Mouse (Mus musculus): ENCODE results near the gene Camkmt. TPM values are rescaled to one million over a fixed set of nuclear protein-coding genes. Genes with fewer than 3 reads are reported as not detected.
A peak's percentile ranks its signal among the peaks of the same experiment; 100 is the strongest.

Camkmt gene
- total RNA-seq, 1 experiment = 7.1 TPM

- peaks cover 2 to 4% of the 10 kb centered on the region in 2 experiments; a peak in 3 of 4 replicates for H3K4me1 ChIP-seq (ENCODE audit: control insufficient read depth in 2 of 2, insufficient read depth in 2 of 2, low read length in 2 of 2, poor library complexity in 1 of 2)
- peaks cover 5% of the 10 kb centered on the region for H3K9me3 ChIP-seq (ENCODE audit: control insufficient read depth, insufficient read depth, low read depth, low read length)
- H3K4me3 ChIP-seq (ENCODE audit: insufficient read depth in 1 of 2, low read depth in 1 of 2, low read length in 2 of 2, poor library complexity in 1 of 2, severe bottlenecking in 1 of 2) = no peak overlapping the region
- TF ChIP-seq ZC3H11A (IDR thresholded peaks at IDR 0.05; ENCODE audit: borderline replicate concordance, low read depth, low read length) (no peak), MAFK (IDR thresholded peaks at IDR 0.05; ENCODE audit: insufficient read depth, low read depth, low read length) (peak; percentile 94)
- in situ Hi-C loops (cut with MboI; ENCODE audit: low sequenced_read_pairs in 2 of 2, unreplicated experiment in 2 of 2) = no loop called here
- H3K9ac ChIP-seq (ENCODE audit: insufficient read depth, low read depth, low read length, poor library complexity, severe bottlenecking) = no peak overlapping the region
- DNase-seq (ENCODE audit: low read depth, low spot score) = no peak
- H3K36me3 ChIP-seq (ENCODE audit: control insufficient read depth, insufficient read depth, low read length, poor library complexity, severe bottlenecking) = peaks cover 2% of the 10 kb centered on the region
- H3K27ac ChIP-seq (ENCODE audit: insufficient read depth, low read depth, low read length, poor library complexity, severe bottlenecking) = peak overlapping the region; percentile 56
Observed at GRCm38 (mm10) chr17:85098677-85099323, 8.4 kb downstream of the Camkmt start.

GRCm38 (mm10) chr17:85100232-85100631, 9.9 kb downstream of the Camkmt start:
- in situ Hi-C loops (cut with MboI; ENCODE audit: low sequenced_read_pairs in 2 of 2, unreplicated experiment in 2 of 2) = no loop called here
- H3K4me3 ChIP-seq (ENCODE audit: insufficient read depth in 1 of 2, low read depth in 1 of 2, low read length in 2 of 2, poor library complexity in 1 of 2, severe bottlenecking in 1 of 2) = no peak overlapping the region
- peak overlapping the region; percentile 60; the same call in 1 of the 2 replicates for H3K27ac ChIP-seq (ENCODE audit: insufficient read depth, low read depth, low read length, poor library complexity, severe bottlenecking)
- no peak for DNase-seq (ENCODE audit: low read depth, low spot score)
- H3K4me1 ChIP-seq (ENCODE audit: control insufficient read depth in 2 of 2, insufficient read depth in 2 of 2, low read length in 2 of 2, poor library complexity in 1 of 2) = peaks cover 2 to 4% of the 10 kb centered on the region in 2 experiments; a peak in 3 of 4 replicates
- no peak overlapping the region for H3K9ac ChIP-seq (ENCODE audit: insufficient read depth, low read depth, low read length, poor library complexity, severe bottlenecking)
- TF ChIP-seq CHD2 (IDR thresholded peaks at IDR 0.05; ENCODE audit: low read depth, low read length) = no peak
- no peak for TF ChIP-seq MAFK (IDR thresholded peaks at IDR 0.05; ENCODE audit: insufficient read depth, low read depth, low read length)
- no peak for TF ChIP-seq HCFC1 (IDR thresholded peaks at IDR 0.05; ENCODE audit: borderline replicate concordance, insufficient read depth, low read length)
- no peak for TF ChIP-seq ZC3H11A (IDR thresholded peaks at IDR 0.05; ENCODE audit: borderline replicate concordance, low read depth, low read length)
- TF ChIP-seq ZNF384 (IDR thresholded peaks at IDR 0.05; ENCODE audit: low read depth, low read length) = no peak
- H3K9me3 ChIP-seq (ENCODE audit: control insufficient read depth, insufficient read depth, low read depth, low read length) = peaks cover 5% of the 10 kb centered on the region
- H3K36me3 ChIP-seq (ENCODE audit: control insufficient read depth, insufficient read depth, low read length, poor library complexity, severe bottlenecking) = peaks cover 2% of the 10 kb centered on the region

GRCm38 (mm10) chr17:85101751-85102150, 11.4 kb downstream of the Camkmt start:
- Histone ChIP-seq H3K9me3 (ENCODE audit: control insufficient read depth, insufficient read depth, low read depth, low read length) (peaks cover 5% of the 10 kb centered on the region), H3K9ac (ENCODE audit: insufficient read depth, low read depth, low read length, poor library complexity, severe bottlenecking) (no peak overlapping the region), H3K4me3 (ENCODE audit: insufficient read depth in 1 of 2, low read depth in 1 of 2, low read length in 2 of 2, poor library complexity in 1 of 2, severe bottlenecking in 1 of 2) (no peak overlapping the region), H3K4me1 (ENCODE audit: control insufficient read depth in 2 of 2, insufficient read depth in 2 of 2, low read length in 2 of 2, poor library complexity in 1 of 2) (peaks cover 2 to 4% of the 10 kb centered on the region in 2 experiments; a peak in 3 of 4 replicates), H3K27ac (ENCODE audit: insufficient read depth, low read depth, low read length, poor library complexity, severe bottlenecking) (no peak overlapping the region; the same call in 1 of the 2 replicates), H3K36me3 (ENCODE audit: control insufficient read depth, insufficient read depth, low read length, poor library complexity, severe bottlenecking) (peaks cover 2% of the 10 kb centered on the region)
- in situ Hi-C loops (cut with MboI; ENCODE audit: low sequenced_read_pairs in 2 of 2, unreplicated experiment in 2 of 2) = no loop called here
- no peak for DNase-seq (ENCODE audit: low read depth, low spot score)
- TF ChIP-seq CHD2 (IDR thresholded peaks at IDR 0.05; ENCODE audit: low read depth, low read length) (no peak), ZC3H11A (IDR thresholded peaks at IDR 0.05; ENCODE audit: borderline replicate concordance, low read depth, low read length) (no peak), HCFC1 (IDR thresholded peaks at IDR 0.05; ENCODE audit: borderline replicate concordance, insufficient read depth, low read length) (no peak)

GRCm38 (mm10) chr17:85103310-85103709, 13.0 kb downstream of the Camkmt start:
- Histone ChIP-seq H3K4me3 (ENCODE audit: insufficient read depth in 1 of 2, low read depth in 1 of 2, low read length in 2 of 2, poor library complexity in 1 of 2, severe bottlenecking in 1 of 2) (no peak overlapping the region), H3K9ac (ENCODE audit: insufficient read depth, low read depth, low read length, poor library complexity, severe bottlenecking) (no peak overlapping the region), H3K4me1 (ENCODE audit: control insufficient read depth in 2 of 2, insufficient read depth in 2 of 2, low read length in 2 of 2, poor library complexity in 1 of 2) (peaks cover 2 to 4% of the 10 kb centered on the region in 2 experiments; a peak in 3 of 4 replicates), H3K9me3 (ENCODE audit: control insufficient read depth, insufficient read depth, low read depth, low read length) (peaks cover 5% of the 10 kb centered on the region), H3K27ac (ENCODE audit: insufficient read depth, low read depth, low read length, poor library complexity, severe bottlenecking) (no peak overlapping the region), H3K36me3 (ENCODE audit: control insufficient read depth, insufficient read depth, low read length, poor library complexity, severe bottlenecking) (peaks cover 2% of the 10 kb centered on the region; the same call in 1 of the 2 replicates)
- TF ChIP-seq ZNF384 (IDR thresholded peaks at IDR 0.05; ENCODE audit: low read depth, low read length) (no peak), ZC3H11A (IDR thresholded peaks at IDR 0.05; ENCODE audit: borderline replicate concordance, low read depth, low read length) (no peak), CHD2 (IDR thresholded peaks at IDR 0.05; ENCODE audit: low read depth, low read length) (no peak), MAFK (IDR thresholded peaks at IDR 0.05; ENCODE audit: insufficient read depth, low read depth, low read length) (no peak), HCFC1 (IDR thresholded peaks at IDR 0.05; ENCODE audit: borderline replicate concordance, insufficient read depth, low read length) (no peak)
- in situ Hi-C loops (cut with MboI; ENCODE audit: low sequenced_read_pairs in 2 of 2, unreplicated experiment in 2 of 2) = no loop called here
- no peak for DNase-seq (ENCODE audit: low read depth, low spot score)

Data from ES-E14 (cell line).